Mouse (Mus musculus) adipocyte (in vitro differentiated cells): ENCODE measurements around the gene Odf3.

Experiments
- DNase-seq: peaks from one replicate; pipeline ENCODE4 v3.0.0-alpha.2; 2016; ENCODE audit warnings: low spot score

Odf3 gene

DNA sequence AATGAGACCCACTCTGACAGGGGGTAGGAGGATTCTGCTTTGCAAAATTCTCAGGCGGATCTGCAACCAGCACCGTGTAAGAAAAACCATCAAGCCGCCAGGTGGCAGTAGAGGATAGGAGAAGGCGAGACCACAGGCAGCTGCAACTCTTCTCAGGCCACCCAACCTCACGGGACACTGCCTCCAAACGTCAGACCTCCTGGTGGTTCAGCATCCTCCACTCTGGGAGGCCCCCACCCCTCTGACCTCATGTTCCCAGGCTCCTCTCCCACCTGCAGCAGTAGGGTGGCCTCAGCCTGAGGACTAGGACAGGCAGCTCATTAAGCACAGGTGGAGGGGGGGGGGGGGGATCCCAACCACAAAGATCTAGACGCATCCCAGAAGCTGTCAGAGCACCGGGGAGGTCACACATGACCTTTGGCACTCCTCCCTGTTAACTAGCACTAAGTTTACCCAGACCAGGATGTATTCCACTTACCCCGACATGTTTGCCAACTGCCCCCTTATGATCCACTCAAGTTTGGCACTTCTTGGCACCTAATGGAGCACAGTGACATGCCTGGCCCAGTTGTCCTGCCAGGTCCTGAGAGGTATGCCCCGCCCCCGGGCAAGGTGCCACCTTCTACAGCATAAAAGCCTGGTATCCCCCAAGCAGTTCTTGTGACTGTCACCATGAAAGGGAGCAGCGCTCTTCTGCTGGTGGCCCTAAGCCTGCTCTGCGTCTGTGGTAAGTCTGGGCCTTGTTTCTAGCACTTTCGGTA is 2.5 kb upstream of the Odf3 start, which contains the start of gene Scgb1c1:
TSS of gene Scgb1c1 (plus strand) at position 643 of the 761 bp plus-strand sequence.
- peak; percentile 89 for DNase-seq

DNA sequence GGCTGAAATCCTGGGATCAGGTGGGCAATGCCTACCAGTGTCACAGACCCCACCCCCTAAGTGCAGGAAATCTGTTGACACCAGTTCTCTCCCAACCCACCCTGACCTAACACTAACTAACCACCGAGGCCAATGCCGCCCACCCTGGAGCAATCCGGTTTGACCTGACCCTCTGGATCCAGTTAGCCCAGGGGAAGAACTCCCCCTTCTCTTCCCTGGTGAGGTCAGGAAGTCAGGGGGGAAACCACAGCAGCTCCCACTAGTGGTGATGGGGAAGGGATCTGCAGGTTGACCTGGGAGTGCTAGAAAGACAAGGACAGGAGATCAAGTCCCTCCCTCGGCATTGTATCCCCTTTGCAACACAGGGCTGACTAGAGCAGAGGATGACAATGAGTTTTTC is 1.9 kb upstream of the Odf3 start:
- no peak for DNase-seq

DNA sequence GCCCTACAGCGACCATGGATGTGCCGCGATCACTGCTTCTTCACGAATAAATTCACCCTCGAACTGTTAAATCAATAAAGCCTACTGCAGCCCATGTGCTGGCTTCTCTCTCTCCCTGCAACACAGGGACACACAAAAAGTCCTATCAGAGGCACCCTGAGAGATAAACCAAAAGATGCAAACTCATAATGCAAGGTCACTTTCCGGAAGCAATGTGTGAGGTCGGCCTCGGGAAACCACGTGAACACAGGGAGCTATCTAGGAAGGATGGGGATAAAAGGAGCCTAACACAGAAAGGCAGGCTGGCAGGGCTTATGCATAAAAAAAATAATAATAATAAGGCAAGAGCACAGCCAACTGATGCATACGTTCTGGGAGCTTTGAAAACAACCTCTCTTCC is 929 bp upstream of the Odf3 start:
- DNase-seq: no peak

DNA sequence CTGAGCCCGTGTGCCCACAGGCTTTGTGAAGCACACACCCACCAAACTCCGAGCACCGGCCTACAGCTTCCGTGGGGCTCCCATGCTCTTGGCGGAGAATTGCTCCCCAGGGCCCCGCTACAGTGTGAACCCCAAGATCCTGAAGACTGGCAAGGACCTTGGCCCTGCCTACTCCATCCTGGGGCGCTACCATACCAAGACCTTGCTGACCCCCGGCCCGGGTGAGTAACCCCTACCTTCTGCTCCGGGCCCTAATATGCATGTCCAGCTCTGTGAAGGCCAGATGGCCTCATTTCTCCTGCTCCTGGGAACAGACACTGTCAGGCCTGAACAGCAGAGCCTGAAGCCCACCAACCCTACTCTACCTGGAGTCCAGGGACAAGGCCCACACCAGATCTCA is 986 bp downstream of the Odf3 start:
- DNase-seq: no peak

DNA sequence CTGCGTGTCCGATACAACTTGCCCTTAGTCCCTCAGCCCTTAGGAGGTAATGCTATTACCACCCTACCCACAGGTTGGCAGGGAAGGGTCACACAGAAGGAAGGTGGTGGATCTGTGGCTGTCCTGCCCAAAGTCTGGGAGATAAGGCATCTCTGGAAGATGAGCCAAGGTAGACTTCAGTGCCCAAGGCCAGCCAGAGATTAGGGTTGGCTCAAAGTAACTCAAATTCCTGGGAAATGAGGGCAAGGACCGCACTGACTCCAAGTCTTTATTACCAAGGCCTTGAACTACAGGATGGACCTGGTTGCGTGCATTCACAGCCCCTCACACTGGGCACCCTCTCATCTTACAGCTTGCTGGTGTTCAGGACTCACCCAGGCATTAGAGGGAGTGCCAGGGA is 4.3 kb downstream of the Odf3 start:
- no peak for DNase-seq

DNA sequence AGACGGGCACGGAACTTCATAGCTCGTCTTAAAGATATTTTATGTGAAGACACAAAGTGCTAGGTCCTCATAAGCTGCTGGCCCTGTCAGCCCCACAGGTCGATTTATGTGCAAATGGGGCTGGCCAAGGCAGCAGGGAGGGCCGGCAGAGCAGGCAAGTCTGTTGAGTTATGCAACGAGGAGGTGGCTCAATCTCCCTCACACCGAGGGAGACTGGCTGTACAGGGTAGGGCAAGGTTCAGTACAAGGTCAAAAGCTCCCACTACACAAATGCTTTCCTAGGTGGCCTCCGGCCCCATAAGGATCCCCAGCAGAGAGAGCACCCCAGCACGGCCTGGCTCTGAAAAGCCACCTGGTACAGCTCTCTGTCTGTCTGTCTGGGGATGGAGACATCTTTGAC is 5.8 kb downstream of the Odf3 start:
- peak; percentile 14 for DNase-seq

DNA sequence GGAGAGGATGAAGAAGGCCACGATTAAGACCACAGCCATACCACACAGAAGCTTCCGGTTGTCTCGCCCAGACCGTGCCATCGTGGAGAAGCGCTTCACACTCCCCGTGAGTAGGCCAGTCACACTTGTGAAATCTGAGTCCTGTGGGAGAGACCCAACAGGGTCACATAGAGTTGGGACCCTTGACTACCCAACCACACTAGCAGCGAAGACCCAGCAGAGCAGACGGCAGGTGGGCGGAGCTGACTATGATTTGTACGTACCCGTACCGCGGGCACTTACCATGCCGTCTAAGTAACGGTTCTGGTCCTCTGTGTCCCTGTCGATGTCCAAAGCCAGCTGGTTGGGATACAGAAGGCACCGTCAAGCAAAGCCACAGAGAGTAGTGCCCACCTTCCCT is 6.9 kb downstream of the Odf3 start:
- DNase-seq: no peak

DNA sequence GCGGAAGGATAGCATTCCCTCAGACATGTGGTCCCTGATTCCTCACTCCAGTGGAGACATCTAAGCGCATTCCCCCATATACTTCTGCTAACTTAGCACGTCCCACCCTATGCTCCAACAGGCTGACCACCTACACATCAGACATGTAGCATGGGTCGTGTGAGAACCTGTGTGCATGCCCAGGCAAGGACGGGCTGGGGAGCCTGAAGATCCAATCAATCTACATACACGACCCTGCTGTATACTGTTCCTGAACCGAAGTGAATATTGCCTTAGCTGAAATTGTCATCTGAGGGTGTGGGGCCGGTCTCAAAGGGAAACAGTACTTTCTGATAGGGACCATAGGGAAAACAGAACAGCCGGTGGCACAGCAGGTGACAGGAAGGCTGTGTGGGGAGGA is 7.6 kb downstream of the Odf3 start:
- no peak for DNase-seq

DNA sequence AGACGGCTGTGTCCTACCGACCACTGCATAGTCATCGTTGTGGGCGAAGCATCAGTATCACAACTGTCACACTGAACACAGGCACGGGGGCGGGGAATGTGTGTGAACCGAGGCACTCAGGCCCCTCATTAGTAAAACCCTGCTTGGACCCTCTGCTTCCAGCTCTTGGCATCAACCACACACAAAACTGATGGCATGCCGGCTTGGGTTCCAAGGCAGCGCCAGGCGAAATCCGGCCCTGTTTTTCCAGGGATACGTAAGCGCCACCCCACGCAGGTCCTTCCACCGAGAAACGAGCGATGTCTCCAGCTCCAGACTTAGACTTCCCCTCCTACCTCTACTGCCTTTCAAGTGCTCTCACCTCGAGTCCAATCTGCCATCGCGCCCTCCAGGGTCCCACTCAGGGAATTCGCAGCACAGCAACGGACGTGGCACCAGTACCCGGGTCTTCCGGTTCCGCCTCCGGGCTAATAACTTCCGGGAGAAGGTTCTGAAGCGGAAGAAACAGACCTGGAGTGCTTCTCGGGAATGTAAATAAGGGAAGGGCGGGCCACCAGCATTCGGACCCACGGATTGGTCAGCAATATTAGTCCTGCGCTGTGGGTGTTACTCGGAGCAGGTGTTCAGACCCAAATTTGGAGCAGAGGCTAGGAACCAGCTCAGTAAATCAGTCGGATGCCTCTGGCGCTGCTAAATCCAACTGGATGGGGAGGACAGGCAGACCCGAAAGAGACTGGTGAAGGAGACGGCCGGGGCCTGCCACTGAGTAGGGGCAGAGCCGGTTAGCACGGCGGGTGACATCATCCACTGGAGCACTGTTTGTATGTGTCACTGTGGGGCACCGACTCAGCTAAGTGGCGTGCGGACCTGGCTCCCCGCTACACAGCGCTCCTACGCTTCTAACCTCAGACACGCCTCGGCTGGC is 8.5 kb downstream of the Odf3 start, which contains the start of gene Gm45785:
TSS of gene Gm45785 (minus strand) at position 472 of the 925 bp plus-strand sequence.
- DNase-seq: peak; percentile 91

DNA sequence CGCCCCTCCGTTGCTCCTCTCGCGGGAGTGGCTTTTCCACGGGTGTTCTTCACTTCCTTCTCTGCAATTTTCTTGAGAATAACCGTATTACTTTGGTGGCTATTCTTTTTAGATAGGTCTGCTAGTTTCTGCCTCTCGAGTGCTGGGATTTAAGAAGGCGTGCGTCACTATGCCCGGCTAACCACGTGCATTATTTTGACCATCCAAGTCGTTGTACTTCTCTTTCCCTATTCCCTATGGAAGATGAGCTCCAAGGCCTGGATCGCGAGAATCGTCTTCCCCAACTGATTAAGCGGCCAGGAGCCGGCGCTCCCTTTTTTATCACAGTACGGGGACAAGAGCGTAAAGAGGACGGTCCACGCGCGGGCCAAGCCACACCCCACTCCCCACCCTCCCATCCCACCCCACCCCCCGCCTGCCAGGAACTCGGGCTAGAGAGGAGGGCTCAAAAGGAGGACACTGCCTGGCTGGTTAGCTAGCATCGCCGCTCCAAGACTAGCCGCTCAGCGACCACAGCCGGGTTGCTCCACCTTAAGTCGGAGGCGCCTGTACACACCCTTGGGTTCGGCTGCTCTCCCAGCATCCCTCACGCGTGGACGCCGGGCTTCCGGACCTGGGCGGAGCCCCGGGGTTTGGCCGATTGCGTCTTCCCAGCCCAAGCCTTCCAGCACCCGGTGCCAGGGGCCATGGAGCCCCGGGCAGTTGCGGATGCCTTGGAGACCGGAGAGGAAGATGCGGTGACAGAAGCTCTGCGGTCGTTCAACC is 9.4 kb downstream of the Odf3 start, which contains the start of gene Ric8a:
TSS of gene Ric8a (plus strand) at position 173 of the 765 bp plus-strand sequence.
- peak; percentile 83 for DNase-seq

DNA sequence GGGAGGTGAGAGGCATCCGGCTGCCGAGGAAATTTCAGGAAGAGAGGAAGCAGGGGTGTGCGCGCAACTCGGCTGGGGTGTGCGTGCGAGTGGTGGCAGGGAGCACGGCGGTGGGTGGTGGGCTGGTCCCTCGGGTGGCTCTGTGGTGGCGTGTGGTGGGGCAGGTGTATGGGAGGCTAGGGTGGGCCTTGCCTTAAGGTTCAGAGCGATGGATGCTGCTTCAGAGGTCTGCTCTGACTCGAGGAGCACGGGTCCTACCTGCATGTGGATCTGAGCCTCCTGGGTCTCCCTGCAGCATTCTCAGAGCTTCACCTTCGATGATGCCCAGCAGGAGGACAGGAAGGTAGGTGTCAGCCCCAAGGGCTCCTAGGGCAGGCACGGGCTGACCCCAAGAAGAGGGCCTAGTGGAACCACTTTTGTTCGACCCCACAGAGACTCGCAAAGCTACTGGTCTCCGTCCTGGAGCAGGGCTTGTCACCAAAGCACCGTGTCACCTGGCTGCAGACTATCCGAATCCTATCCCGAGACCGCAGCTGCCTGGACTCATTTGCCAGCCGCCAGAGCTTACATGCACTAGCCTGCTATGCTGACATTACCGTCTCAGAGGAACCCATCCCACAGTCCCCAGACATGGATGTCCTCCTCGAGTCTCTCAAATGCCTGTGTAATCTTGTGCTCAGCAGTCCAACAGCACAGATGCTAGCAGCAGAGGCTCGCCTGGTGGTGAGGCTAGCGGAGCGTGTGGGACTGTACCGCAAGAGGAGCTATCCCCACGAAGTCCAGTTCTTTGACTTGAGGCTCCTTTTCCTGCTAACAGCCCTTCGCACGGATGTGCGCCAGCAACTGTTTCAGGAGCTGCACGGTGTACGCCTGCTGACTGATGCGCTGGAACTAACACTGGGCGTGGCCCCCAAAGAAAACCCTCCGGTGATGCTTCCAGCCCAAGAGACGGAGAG is 10.2 kb downstream of the Odf3 start, which contains the start of gene Bet1l:
TSS of gene Bet1l (minus strand) at position 28 of the 956 bp plus-strand sequence.
- DNase-seq: no peak

DNA sequence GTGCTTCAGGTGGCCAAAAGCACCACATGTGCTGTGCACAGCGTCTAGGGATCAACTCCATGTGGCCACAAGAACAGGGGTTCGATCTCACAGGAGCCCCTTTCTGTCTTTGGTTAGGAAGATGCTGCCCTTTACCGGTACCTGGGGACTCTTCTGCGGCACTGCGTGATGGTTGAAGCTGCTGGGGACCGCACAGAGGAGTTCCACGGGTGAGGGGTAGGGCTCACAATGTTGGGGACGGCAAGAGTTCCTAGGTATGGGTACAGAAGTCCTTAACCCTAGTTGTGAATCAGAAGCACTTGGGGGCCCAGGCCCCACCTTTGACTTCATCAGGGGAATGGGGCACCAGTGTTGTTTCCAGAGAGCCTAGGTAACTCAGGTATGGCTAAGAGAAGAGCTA is 11.1 kb downstream of the Odf3 start:
- no peak for DNase-seq

DNA sequence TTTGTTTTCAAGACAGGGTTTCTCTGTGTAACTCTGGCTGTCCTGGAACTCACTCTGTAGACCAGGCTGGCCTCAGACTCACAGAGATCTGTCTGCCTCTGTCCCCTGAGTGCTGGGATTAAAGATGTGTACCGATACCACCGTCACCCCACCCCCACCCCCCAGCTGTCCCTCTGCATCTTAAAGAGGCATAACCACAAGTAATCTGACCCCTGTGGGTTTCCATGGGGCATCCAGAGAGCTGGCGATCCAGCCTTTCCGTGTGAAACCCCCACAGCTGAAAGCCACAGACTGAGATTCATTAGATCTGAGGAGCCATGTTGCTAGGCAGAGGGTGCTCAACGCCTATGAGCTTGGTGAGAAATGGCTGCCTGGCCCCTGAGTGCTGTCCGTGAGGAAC is 12.4 kb downstream of the Odf3 start:
- DNase-seq: no peak

DNA sequence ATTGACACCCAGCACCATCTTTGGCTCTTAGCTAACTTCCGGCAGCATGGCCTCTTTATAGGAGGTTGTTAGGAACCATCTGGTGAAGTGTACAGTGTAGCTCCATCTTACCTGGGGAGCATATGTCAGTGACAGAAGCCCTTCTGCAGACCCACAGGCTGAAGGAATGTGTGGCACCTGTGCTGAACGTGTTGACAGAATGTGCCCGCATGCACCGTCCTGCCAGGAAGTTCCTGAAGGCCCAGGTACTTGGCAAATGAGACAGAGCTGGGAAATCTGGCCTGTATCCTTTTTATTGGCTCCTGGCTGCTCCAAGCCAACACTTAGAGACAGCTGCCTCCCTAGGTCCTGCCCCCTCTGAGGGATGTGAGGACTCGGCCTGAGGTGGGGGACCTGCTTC is 13.1 kb downstream of the Odf3 start:
- no peak for DNase-seq

DNA sequence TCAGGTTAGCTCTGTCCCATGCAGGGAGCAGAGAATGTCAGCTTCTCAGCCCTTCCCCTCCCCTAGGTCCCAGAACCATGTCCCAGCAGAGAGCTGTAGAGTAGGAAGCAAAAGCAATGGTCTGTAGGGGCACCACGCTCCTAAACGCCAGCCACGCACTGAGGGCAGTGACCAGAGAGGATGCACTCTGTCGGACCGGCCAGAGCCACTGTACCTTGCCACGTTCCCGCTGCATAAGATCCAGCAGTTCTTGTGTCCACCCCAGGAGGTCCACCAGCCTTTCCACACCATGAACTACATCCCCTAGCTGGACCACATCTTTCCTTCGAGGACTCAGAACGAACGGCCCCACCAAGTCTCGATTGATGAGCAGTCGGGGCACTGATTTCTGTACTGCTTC is 17.2 kb downstream of the Odf3 start:
- no peak for DNase-seq

DNA sequence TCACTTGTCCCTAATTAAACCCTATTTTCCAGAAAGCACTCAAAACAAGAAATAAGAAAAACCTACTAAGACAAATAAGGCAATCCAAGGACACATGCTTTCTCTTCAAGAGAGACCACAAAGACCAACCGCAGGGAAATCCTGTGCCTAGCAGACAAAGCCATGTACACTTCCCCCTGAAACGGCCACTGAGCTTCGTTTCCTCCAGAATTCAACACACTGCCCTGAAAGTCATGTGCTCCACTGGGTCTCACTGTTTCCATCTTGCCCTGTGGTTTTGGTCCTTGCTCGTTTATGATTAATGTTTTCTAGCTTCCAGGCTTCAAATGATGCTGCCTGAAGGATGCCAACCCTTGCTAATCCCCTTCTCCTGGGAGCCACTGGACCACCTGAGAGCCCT is 26.6 kb downstream of the Odf3 start:
- no peak for DNase-seq

DNA sequence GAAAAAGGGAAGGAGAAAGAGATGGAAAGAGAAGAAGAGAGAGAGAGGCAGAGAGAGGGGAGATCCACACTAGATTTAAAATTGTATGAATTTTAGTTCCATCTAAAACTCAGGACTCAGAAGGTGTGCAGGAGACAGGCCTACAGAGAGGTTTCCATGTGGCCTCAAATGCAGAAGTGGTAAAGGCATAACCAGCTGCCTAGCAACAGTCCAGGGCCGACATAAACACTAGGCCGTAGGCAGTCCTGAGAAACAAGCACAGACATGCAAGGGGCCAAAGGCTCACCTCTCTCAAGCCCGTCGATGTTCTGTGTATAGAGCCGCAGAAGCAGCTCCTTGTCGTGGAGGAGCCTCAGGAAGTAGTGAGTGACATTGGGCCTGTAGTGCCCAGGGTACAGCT is 29.8 kb downstream of the Odf3 start:
- no peak for DNase-seq

DNA sequence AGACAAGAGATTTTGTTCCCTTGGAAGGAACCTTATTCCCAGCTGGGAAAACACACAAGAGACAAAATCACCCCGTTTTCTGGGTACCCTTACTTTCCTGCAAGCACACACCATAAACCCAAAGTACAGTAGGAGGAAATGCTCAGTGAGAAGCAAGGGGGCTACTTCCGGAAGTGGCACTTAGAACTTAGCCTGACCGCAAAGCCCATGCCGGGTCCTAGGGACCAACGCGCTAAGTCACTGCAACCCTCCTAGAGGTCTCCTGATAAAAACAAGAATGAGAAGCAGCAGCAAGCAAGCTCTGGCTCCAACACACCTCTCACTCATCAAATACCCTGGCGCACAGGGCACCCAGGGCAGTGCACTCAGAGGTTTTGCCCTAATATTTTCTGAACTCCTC is 31.8 kb downstream of the Odf3 start:
- DNase-seq: no peak

DNA sequence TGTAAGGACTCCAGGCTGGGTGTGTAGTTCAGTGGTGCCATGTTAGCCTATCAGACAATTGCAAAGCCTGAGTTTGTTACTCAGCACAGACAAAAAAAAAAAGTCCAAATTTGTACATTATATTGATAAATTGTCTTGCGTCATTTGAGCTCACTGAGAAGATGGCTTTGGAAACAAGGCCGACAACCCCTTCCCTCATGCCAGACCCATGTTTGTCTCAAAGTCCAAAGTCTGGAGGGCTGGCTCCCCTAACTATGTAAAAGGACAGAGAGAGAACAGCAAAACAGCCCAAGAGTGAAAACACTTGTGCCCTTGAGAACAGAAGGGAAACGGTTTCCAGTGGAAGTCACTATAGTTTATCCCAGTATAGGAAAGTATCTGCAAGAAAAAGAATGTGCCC is 32.8 kb downstream of the Odf3 start:
- DNase-seq: no peak

DNA sequence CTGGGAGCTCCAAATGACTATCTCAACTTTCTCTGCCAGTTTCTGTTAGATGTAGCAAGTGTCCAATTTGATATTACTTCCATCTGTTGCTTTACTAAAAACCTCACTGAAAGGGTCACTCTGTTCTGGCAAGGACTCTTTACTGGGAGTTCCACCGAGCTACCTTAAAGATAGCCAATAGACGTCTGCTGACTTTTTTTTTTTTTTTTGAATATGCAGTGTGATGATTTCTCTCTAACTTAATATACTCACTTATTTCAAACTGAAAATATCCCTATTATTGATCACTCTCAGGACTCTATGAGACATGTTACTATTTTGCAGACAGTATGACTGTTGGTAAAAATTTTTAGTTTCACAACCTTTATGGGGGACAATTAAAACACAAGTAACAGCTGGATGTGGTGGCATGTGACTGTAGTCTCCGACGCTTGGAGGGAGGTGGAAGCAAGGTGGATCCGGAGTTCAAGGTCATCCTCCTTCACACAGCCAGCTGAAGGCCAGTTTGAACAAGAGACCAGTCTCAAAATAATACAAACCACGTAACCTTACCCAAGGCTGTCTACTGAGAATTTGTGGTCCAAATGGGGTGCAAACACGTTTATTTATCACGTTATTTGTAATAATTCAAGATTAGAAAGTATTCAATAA is 33.4 kb downstream of the Odf3 start:
- no peak for DNase-seq
